Mouse (Mus musculus): ENCODE data around the gene Gtpbp2. TPM values are rescaled to one million over a fixed set of nuclear protein-coding genes. Genes with fewer than 3 reads are reported as not detected.

The Gtpbp2 gene
- total RNA-seq, 2 experiments from 2014 or later, result 118 to 138 TPM

GRCm38 (mm10) chr17:46160090-46160662 is 656 bp upstream of the Gtpbp2 start:
- TF ChIP-seq CTCF (conservative IDR thresholded peaks at IDR 0.05), result peak; percentile 76
- DNase-seq (ENCODE audit: low spot score in 2 of 2), result peak; percentile 79 to 89
- peak overlapping the region; percentile 92 for H3K4me3 ChIP-seq
- H3K27ac ChIP-seq, result peak overlapping the region; percentile 90

DNA sequence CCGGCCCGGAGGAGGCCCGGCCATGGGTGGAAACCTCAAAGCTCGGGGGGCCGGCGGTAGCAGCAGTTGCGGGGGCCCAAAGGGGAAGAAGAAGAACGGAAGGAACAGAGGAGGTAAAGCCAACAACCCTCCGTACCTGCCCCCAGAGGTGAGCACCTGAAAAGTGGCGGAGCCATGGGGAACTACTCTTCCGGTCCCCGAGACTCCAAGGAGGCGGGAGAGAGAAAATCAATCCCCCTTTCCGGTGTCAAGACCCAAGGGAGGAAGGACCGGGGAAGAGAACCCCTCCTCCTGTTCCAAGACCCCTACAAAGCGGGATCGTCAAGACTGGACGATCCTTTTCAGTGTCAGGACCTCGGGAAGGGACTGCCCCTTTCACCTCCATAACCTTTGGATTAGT is 347 bp downstream of the Gtpbp2 start:
- DNase-seq (ENCODE audit: low spot score in 2 of 2), result no peak
- TF ChIP-seq CTCF (conservative IDR thresholded peaks at IDR 0.05), result no peak
- H3K4me3 ChIP-seq, result peak overlapping the region; percentile 92
- peak overlapping the region; percentile 90 for H3K27ac ChIP-seq

DNA sequence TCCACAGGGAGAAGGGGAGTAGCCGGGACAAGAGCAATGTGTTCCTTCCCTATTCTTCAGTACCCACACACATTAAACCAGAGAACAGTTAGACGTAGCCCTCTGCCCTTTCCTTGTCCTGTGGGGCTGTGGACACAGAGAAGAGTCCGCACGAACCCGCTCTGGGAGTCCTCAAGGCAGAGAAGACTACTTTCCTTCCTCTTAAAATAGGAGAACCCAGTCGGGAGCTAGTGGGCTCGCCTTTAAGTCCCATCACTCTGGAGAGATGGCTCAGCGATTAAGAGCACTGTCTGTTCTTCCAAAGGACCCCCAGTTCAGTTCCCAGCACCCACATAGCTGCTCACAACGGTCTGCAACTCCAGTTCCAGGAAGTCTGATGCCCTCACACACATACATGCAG is 878 bp downstream of the Gtpbp2 start:
- DNase-seq (ENCODE audit: low spot score in 2 of 2), result no peak
- Histone ChIP-seq H3K27ac (peak overlapping the region; percentile 90), H3K4me3 (peak overlapping the region; percentile 92)
- TF ChIP-seq CTCF (conservative IDR thresholded peaks at IDR 0.05), result no peak

- no peak for TF ChIP-seq CTCF (conservative IDR thresholded peaks at IDR 0.05)
- Histone ChIP-seq H3K4me3 (no peak overlapping the region), H3K27ac (no peak overlapping the region)
- no peak for DNase-seq (ENCODE audit: low spot score in 2 of 2)
Observed at GRCm38 (mm10) chr17:46162551-46162950, 1.7 kb downstream of the Gtpbp2 start.

GRCm38 (mm10) chr17:46162951-46163421 is 2.2 kb downstream of the Gtpbp2 start:
- no peak for TF ChIP-seq CTCF (conservative IDR thresholded peaks at IDR 0.05)
- DNase-seq (ENCODE audit: low spot score in 2 of 2), result no peak
- no peak overlapping the region for H3K27ac ChIP-seq
- H3K4me3 ChIP-seq, result no peak overlapping the region

- DNase-seq (ENCODE audit: low spot score in 2 of 2), result no peak
- no peak overlapping the region for H3K4me3 ChIP-seq
- no peak for TF ChIP-seq CTCF (conservative IDR thresholded peaks at IDR 0.05)
- no peak overlapping the region for H3K27ac ChIP-seq
Observed at GRCm38 (mm10) chr17:46164301-46164700, 3.5 kb downstream of the Gtpbp2 start.

DNA sequence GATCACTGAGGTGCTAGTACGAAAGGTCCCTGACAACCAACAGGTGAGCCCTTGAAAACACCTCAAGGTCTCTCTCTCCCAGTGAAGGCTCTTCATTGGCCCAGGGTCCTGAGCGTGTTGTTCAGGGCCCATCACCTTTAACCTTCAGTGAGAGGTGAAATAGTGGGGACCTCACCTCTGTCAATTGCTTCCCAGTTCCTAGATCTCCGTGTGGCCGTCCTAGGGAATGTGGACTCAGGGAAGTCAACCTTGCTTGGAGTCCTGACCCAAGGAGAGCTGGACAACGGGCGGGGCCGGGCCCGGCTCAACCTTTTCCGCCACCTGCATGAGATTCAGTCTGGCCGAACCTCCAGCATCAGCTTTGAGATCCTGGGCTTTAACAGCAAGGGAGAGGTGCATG is 4.0 kb downstream of the Gtpbp2 start:
- no peak overlapping the region for H3K27ac ChIP-seq
- H3K4me3 ChIP-seq, result no peak overlapping the region
- no peak for TF ChIP-seq CTCF (conservative IDR thresholded peaks at IDR 0.05)
- no peak for DNase-seq (ENCODE audit: low spot score in 2 of 2)

DNA sequence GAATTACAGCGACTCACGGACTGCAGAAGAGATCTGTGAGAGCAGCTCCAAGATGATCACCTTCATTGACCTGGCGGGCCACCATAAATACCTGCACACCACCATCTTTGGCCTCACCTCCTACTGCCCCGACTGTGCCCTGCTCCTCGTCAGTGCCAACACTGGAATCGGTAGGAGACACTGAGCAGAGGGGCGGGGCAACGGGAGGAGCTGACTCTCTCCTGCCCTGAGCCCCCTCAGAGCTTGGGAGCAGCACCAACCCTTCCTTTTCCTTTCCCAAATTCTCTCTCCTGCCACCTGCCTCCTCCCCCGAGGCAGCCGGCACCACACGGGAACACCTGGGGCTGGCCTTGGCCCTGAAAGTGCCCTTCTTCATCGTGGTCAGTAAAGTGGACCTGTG is 4.6 kb downstream of the Gtpbp2 start:
- DNase-seq (ENCODE audit: low spot score in 2 of 2), result no peak
- no peak overlapping the region for H3K27ac ChIP-seq
- no peak overlapping the region for H3K4me3 ChIP-seq
- no peak for TF ChIP-seq CTCF (conservative IDR thresholded peaks at IDR 0.05)

- no peak for TF ChIP-seq CTCF (conservative IDR thresholded peaks at IDR 0.05)
- Histone ChIP-seq H3K27ac (peak overlapping the region; percentile 39; the same call in 1 of the 2 replicates), H3K4me3 (no peak overlapping the region)
- no peak for DNase-seq (ENCODE audit: low spot score in 2 of 2)
Observed at GRCm38 (mm10) chr17:46166270-46166669, 5.4 kb downstream of the Gtpbp2 start.

DNA sequence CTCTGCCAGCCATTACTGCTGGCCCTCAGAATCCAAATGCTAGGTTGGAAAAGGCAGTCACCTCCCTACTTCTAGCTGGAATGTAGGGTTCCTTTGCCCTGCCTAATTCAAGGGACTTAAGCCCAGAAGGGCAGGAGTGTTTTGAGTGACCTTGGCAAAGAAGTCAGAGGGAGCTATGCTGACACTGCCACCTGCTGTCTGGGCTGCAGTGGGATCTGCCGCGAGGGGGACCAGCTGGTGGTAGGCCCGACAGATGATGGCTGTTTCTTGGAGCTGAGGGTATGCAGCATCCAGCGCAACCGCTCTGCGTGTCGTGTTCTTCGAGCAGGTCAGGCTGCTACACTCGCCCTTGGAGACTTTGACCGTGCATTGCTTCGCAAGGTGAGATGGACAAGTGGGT is 6.2 kb downstream of the Gtpbp2 start:
- peak; percentile 68 for TF ChIP-seq CTCF (conservative IDR thresholded peaks at IDR 0.05)
- Histone ChIP-seq H3K4me3 (no peak overlapping the region), H3K27ac (peak overlapping the region; percentile 39; the same call in 1 of the 2 replicates)
- DNase-seq (ENCODE audit: low spot score in 2 of 2), result peak in 1 of 2 experiments; percentile 47

GRCm38 (mm10) chr17:46168318-46168717 is 7.5 kb downstream of the Gtpbp2 start:
- Histone ChIP-seq H3K27ac (no peak overlapping the region), H3K4me3 (no peak overlapping the region)
- DNase-seq (ENCODE audit: low spot score in 2 of 2), result no peak
- no peak for TF ChIP-seq CTCF (conservative IDR thresholded peaks at IDR 0.05)

DNA sequence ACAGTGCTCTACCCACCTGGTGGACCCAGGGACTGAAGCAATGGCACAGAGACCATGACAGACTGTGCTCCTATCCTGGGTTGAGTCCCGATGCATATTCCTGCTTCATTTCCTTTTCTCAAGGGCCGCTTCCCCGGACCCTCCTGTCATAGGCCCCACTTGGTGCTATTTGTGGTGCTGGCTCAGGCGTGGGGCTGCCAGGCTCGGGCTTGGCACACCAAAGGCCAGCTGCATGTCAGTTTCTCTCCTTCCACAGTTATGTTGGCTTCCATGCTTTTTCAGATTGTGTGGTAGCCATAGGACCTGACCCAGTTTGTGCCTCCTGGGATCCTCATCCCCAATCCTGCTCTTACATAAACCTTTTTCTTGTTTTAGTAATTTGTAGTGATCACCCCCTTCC is 7.9 kb downstream of the Gtpbp2 start:
- TF ChIP-seq CTCF (conservative IDR thresholded peaks at IDR 0.05), result no peak
- no peak for DNase-seq (ENCODE audit: low spot score in 2 of 2)
- Histone ChIP-seq H3K27ac (no peak overlapping the region), H3K4me3 (no peak overlapping the region)

DNA sequence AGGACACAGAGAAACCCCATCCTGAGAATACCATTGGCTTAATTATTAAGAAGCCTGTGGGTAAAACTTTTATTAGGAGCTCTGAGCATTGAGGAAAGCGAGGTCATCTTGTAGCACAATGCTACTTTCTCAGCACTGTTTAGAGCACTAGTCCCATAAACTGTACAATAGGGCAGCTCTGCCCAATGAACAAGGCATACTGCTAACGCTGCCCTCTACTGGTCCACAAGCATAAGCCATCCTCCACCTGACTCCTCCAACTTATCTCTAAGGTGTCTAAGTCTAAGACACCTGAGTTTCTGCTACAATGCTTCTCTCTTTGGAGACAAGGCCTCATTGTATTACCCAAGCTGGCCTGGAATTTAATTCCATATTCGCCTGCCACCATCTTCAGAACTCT is 9.7 kb downstream of the Gtpbp2 start:
- TF ChIP-seq CTCF (conservative IDR thresholded peaks at IDR 0.05), result peak; percentile 80
- no peak overlapping the region for H3K27ac ChIP-seq
- H3K4me3 ChIP-seq, result no peak overlapping the region
- DNase-seq (ENCODE audit: low spot score in 2 of 2), result no peak

DNA sequence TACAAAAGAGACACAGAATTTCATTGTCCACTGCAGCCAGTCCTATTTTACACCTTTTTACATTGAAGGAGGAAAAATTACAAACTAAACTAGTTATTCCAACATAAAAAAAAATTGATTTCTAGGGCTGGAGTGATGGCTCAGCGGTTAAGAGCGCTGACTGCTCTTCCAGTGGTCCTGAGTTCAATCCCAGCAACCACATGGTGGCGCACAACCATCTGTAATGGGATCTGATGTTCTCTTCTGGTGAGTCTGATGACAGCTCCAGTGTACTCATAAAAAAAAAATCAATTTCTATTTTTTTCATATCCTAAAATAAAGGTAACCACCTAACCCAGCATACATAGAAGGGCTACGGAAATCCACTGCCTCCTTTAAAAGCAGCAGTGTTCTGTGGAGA is 21.4 kb downstream of the Gtpbp2 start:
- Histone ChIP-seq H3K4me3 (no peak overlapping the region), H3K27ac (no peak overlapping the region)
- DNase-seq (ENCODE audit: low spot score in 2 of 2), result no peak
- TF ChIP-seq CTCF (conservative IDR thresholded peaks at IDR 0.05), result peak; percentile 72
